Mouse (Mus musculus) R1 (cell line): ENCODE data around the gene Ccdc116.

ENCODE experiments used
- DNase-seq: peaks from one replicate; pipeline ENCODE4 v3.0.0-alpha.2; 2018; ENCODE audit warnings: low read depth, low spot score

Ccdc116 gene

DNA sequence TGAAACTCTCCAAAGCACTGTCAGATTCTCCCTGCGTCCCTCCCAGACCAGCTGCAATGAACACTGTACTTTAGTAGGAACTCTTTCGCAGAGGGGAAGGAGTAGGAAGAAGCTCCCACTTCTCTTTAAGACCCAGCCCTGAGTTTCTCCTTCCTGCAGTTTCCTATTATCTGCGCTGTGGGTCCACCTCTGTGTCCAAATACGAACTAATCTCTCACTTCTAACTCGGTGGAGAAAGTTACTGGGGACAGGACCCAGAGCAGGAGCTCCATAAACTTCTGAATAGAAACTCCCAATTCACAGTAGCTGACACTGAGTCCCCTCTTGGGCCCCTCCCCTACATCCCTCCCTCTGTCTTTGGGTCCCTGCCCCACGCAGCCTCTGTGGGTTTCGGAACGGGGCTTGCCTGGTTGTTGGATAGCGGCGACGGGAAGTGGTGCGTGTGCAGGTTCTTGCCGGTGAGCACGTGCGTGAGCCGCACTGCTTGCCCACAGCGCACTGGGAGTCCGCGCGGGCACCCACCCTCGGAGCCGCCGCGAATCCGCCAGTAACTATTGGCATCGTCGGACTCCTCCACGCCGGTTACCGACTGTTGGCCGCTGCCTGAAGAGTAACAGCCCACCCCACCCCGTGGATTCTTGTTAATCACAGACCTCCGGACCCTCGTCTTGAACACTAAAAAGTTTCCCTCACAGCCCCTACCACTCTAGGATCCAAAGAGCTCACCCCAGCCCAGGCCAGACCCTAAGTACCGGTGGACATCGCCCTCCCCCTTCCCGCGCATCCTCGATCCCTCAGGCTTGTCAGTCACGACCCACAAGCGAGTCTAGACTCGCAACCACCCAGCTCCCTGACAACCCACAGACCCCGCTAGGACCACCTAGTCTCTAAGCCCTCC, 15.6 kb downstream of the Ccdc116 start:
- peak; percentile 56 for DNase-seq

- DNase-seq, result peak; percentile 84
These were observed 19.7 kb downstream of the Ccdc116 start for GRCm38 (mm10) chr16:17127292-17127691.

DNA sequence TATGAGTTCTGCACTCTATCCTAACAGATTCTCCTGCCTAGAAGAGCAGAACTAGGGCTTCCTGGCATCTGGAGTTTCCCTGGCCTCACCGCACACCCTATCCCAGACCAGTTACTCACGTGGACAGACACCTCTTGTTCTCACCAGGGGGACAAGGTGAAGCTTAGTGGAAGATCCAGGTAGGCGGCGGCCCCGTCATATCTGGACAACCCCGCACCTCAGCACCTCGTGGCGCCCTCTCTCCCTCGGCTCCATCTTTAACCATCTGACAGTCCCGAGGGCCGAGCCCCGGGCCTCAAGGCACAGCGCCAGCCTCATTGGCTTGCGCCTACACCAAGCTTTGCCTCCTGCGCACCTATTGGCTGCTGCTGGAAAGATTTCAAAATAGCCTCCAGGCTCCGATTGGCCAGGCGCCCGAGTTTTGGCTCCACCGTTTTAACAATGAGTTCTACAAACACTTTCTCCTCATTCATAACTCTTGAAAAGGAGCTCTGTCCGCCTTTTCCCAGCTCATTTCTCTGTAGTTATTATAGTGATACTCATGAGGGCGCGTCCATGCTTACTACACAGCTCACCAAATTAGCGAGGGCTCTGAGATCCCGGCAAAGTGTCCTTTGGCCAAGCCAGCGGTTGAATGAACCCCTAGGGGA, 22.0 kb downstream of the Ccdc116 start, which contains the start of gene 2610318N02Rik:
2610318N02Rik (minus strand) TSS at position 297 of the 650 bp plus-strand sequence.
- DNase-seq, result peak; percentile 93

DNA sequence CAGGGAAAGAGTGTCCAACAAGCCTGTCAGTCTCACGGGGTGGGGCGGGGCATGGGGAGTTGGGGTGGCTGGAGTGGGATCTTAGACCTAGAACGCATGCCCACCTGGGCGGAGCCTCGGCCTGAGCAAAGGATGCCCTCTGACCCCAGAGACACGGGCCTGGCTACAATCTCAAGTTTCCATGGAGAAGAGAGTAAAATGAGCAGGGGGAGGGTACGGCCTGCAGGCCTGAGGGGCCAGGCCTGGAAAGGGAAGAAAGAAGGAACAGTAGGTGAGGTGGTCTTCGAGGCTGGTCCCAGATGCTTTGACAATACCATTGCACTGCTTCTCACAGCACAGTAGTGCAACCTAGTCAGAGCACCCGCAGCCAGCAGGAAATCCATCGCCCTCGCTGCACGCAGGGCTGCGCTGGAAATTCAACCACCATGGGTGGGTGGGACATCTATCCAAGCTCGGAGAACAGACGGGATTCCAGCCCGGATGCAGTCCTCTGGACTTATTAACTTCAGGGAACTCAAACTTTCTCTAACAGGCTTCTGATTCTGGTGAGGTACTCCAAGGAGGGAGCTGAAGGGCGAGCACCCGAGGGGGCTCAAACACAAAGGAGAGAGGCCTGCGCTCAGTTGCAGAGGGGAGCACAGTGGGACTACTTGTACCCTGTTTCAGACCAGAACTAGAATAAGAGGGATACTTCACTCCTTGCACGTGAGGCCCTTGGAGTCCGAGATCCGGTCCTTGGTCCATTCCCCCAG, 22.7 kb downstream of the Ccdc116 start:
- DNase-seq, result peak; percentile 72

- peak; percentile 84 for DNase-seq
These were observed 25.5 kb downstream of the Ccdc116 start for GRCm38 (mm10) chr16:17121569-17121968.

DNA sequence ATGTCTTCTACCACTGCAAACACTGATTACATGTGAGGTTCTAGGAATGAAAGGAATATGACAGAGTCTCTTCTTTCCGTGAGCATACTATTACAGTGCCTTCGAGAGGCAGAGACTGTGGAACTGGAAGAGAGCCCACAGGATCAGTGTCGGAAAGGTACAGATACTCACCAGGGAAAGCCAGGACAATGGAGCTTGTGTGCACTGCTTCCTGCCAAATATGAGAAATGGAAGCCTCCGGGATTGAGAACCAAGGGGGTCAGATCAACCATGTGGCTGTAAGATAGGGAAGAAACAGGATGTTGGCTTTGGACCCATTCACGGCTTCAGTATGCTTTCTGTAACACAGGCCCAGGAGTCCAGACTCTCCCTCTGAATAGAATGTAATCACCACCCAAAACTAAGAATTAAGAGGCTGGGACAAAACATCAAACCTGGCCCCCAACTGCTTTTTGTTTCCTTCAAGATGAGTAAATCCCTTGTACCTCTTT, 29.7 kb downstream of the Ccdc116 start:
- DNase-seq, result no peak

GRCm38 (mm10) chr16:17110771-17111743, 36.0 kb downstream of the Ccdc116 start, which contains the start of gene Ppil2:
Ppil2 (minus strand) TSS chr16:17111257.
- DNase-seq, result peak; percentile 91

DNA sequence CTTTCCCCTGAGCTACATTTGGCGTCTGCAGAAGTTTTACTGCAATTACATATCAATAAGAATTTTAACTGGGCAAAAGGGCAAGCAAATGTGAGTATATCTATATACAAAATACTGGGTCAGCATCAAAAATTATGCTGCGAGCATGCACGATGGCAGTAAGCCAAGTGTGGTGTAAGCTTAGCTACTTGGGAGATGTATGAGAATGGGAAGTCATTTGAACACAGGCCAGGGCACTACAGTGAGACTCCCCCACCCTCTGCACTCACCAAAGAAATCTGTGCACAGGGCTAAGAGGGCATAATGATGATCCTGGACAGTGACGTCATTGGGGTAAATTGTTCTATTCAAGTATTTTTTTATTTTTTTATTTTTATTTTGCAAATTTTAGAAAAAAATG, 42.4 kb downstream of the Ccdc116 start:
- DNase-seq, result no peak

GRCm38 (mm10) chr16:17102630-17103220, 44.3 kb downstream of the Ccdc116 start:
- DNase-seq, result no peak

- DNase-seq, result no peak
These were observed 50.1 kb downstream of the Ccdc116 start for GRCm38 (mm10) chr16:17096938-17097337.
